Mouse (Mus musculus): ENCODE measurements around the gene Srgap2. TPM values are rescaled to one million over a fixed set of nuclear protein-coding genes. Genes with fewer than 3 reads are reported as not detected.
A peak's percentile ranks its signal among the peaks of the same experiment; 100 is the strongest.
"Not testable (repeated sequence)": the region's sequence is repeated elsewhere in the genome, so short reads cannot be mapped to it uniquely, and the experiment has no call there.

The Srgap2 gene
- total and polyA plus RNA-seq, 2 experiments from 2014 or later: 5.9 to 18.1 TPM

DNA sequence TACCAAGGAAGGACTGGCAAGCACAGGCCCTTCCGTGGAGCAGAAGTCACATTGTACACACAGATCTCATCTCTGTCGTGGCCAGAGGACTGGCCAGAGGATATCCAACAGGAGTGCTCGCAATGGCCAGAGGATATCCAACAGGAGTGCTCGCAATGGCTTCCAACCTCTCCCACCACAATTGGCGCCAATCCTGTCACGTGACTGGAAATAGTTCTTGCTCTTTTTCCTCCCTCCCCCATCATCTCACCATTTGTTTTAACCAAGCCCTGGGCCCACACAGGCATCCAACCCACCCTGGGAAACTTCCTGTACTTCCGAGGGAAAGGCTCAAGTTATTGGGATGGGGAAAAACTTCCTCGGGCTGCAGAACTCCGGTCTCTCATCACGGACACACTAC is 258.4 kb downstream of the Srgap2 start:
- H3K4me1 ChIP-seq (ENCODE audit: control insufficient read depth, insufficient read depth): no peaks in the 10 kb centered on the region
- H3K9me3 ChIP-seq (replicated peaks; ENCODE audit: control insufficient read depth, low read length): no peaks in the 10 kb centered on the region
- TF ChIP-seq CTCF (IDR thresholded peaks at IDR 0.05; ENCODE audit: low read depth) (no peak), EP300 (IDR thresholded peaks at IDR 0.05; ENCODE audit: low read depth) (no peak)
- ATAC-seq (ENCODE audit: insufficient read depth, low read depth) (no peak), DNase-seq (ENCODE audit: low spot score) (no peak)
- 0 out of 2 replicates have a peak, but pooled peaks cover 5% of the 10 kb centered on the region for H3K27me3 ChIP-seq (ENCODE audit: control insufficient read depth, insufficient read depth, low read length)
- no peak overlapping the region for H3K27ac ChIP-seq (ENCODE audit: low read depth)
- no peaks in the 10 kb centered on the region for H3K36me3 ChIP-seq (replicated peaks; ENCODE audit: control insufficient read depth, insufficient read depth, low read length)
- H3K9ac ChIP-seq (replicated peaks; ENCODE audit: low read depth, low read length): no peak overlapping the region
- H3K4me2 ChIP-seq (ENCODE audit: low read depth, low read length): no peak overlapping the region
- no peak overlapping the region for H3K4me3 ChIP-seq (ENCODE audit: low read depth, low read length)
- 67% methylated on average over 10 of the region's 10 CpGs for WGBS

DNA sequence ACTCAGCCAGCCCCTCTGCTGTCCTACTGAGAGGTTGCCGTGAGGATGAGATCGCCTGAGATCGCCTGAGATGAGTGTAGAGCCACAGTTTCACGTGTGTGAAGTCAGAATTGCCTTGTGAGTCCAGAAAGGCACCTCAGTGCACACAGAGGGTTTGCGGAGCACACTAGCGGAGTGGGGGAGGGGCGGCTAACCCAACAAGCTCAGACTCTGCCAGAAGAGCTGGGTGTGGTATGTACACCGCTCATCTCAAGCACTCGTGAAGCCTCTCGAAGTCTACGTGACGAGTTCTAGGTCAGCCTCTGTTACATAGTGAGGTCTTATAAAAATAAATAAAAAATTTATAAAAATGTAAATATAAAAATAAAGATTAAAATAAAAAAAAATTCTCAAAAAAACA is 263.2 kb downstream of the Srgap2 start:
- WGBS: 66% methylated on average over 12 of the region's 12 CpGs
- H3K4me1 ChIP-seq (ENCODE audit: control insufficient read depth, insufficient read depth): no peaks in the 10 kb centered on the region
- ATAC-seq (ENCODE audit: insufficient read depth, low read depth): no peak
- no peak overlapping the region for H3K4me2 ChIP-seq (ENCODE audit: low read depth, low read length)
- no peaks in the 10 kb centered on the region for H3K27me3 ChIP-seq (ENCODE audit: control insufficient read depth, insufficient read depth, low read length)
- H3K4me3 ChIP-seq (ENCODE audit: low read depth, low read length): no peak overlapping the region
- no peaks in the 10 kb centered on the region for H3K9me3 ChIP-seq (replicated peaks; ENCODE audit: control insufficient read depth, low read length)
- H3K36me3 ChIP-seq (replicated peaks; ENCODE audit: control insufficient read depth, insufficient read depth, low read length): no peaks in the 10 kb centered on the region
- no peak for DNase-seq (ENCODE audit: low spot score)
- TF ChIP-seq CTCF (IDR thresholded peaks at IDR 0.05; ENCODE audit: low read depth): no peak
- TF ChIP-seq EP300 (IDR thresholded peaks at IDR 0.05; ENCODE audit: low read depth): no peak
- no peak overlapping the region for H3K9ac ChIP-seq (replicated peaks; ENCODE audit: low read depth, low read length)
- no peak overlapping the region for H3K27ac ChIP-seq (ENCODE audit: low read depth)

DNA sequence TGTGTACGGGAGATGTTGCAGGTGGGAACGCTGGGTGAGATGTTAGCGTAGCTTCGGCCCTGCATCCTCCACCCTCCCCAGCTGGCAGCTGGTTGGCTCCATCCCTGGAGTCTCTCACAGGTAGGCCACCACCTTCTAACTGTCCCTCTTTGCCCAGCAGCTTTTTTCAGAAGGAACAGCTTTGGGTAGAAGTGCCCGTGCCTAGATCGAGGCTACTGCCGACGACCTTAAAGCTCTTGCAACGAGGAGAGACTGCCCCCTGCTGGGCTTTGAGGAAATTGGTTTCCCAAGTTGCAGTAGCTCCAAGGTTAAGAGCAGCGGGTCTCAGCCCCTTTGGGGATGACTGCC is 266.9 kb downstream of the Srgap2 start:
- H3K27me3 ChIP-seq (ENCODE audit: control insufficient read depth, insufficient read depth, low read length): no peaks in the 10 kb centered on the region
- H3K4me1 ChIP-seq (ENCODE audit: control insufficient read depth, insufficient read depth): no peaks in the 10 kb centered on the region
- 33% methylated on average over 10 of the region's 10 CpGs for WGBS
- no peak for ATAC-seq (ENCODE audit: insufficient read depth, low read depth)
- no peaks in the 10 kb centered on the region for H3K9me3 ChIP-seq (replicated peaks; ENCODE audit: control insufficient read depth, low read length)
- H3K27ac ChIP-seq (ENCODE audit: low read depth): no peak overlapping the region
- no peak overlapping the region for H3K9ac ChIP-seq (replicated peaks; ENCODE audit: low read depth, low read length)
- TF ChIP-seq CTCF (IDR thresholded peaks at IDR 0.05; ENCODE audit: low read depth) (peak; percentile 92), EP300 (IDR thresholded peaks at IDR 0.05; ENCODE audit: low read depth) (no peak)
- peak; percentile 64 for DNase-seq (ENCODE audit: low spot score)
- no peak overlapping the region for H3K4me2 ChIP-seq (ENCODE audit: low read depth, low read length)
- no peaks in the 10 kb centered on the region for H3K36me3 ChIP-seq (replicated peaks; ENCODE audit: control insufficient read depth, insufficient read depth, low read length)
- no peak overlapping the region for H3K4me3 ChIP-seq (ENCODE audit: low read depth, low read length)

DNA sequence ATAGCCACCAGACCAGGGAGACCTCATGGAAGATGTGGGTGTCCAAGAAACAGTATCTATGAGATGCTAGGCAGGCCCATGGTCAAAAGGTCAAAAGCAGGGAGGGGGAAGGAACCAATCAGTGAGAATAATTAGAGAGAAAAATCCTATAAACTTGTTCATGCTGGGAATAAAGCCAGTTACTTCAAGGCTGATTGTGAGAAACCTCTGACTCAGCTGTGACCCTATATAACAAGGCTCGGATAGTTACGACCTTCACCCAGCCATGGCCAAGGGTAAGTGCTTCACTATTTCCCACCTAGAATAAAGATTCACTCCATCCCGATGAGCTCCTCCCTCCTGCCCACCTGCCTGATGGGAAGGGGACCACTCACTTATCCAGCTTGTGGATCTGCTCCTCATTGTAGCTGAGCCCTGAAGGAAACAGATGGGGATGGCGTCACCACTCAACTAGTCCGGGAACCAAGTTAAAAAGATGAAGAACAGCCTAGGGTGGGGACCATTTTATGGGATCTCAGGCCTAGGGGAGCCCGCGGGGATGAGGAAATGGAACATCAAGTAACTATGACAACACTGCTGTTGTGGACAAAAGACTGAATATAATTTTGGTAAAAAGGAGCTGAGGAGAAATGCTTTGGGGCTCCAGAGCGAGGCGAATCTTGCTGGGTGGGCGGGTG is 267.4 kb downstream of the Srgap2 start:
- H3K36me3 ChIP-seq (replicated peaks; ENCODE audit: control insufficient read depth, insufficient read depth, low read length): no peaks in the 10 kb centered on the region
- H3K27ac ChIP-seq (ENCODE audit: low read depth): no peak overlapping the region
- H3K9me3 ChIP-seq (replicated peaks; ENCODE audit: control insufficient read depth, low read length): no peaks in the 10 kb centered on the region
- H3K4me3 ChIP-seq (ENCODE audit: low read depth, low read length): no peak overlapping the region
- WGBS: 70% methylated on average over 10 of the region's 10 CpGs
- H3K4me1 ChIP-seq (ENCODE audit: control insufficient read depth, insufficient read depth): no peaks in the 10 kb centered on the region
- no peak overlapping the region for H3K9ac ChIP-seq (replicated peaks; ENCODE audit: low read depth, low read length)
- H3K27me3 ChIP-seq (ENCODE audit: control insufficient read depth, insufficient read depth, low read length): no peaks in the 10 kb centered on the region
- DNase-seq (ENCODE audit: low spot score): no peak
- H3K4me2 ChIP-seq (ENCODE audit: low read depth, low read length): no peak overlapping the region
- TF ChIP-seq CTCF (IDR thresholded peaks at IDR 0.05; ENCODE audit: low read depth) (no peak), EP300 (IDR thresholded peaks at IDR 0.05; ENCODE audit: low read depth) (no peak)
- ATAC-seq (ENCODE audit: insufficient read depth, low read depth): no peak

DNA sequence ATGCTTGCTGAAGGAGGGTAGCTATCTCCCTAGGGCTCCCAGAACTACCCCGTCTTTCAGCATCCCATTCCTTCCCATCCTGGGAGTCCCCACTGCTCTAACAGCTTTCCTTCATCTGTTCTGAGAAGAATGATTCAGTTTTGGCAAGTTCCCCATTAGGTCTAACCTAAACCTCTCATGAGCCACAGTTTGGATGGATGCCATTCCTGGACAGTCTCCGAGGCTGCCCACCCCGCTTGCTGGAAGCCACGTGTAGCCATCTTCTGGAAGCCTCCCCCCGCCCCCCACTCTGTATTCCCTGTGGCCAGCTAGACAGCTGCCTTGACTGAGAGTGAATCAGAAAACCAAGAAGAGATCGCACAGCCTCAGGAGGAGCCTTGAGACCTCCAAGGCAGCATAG is 269.9 kb downstream of the Srgap2 start:
- TF ChIP-seq CTCF (IDR thresholded peaks at IDR 0.05; ENCODE audit: low read depth) (no peak), EP300 (IDR thresholded peaks at IDR 0.05; ENCODE audit: low read depth) (no peak)
- no peak for ATAC-seq (ENCODE audit: insufficient read depth, low read depth)
- H3K4me1 ChIP-seq (ENCODE audit: control insufficient read depth, insufficient read depth): no peaks in the 10 kb centered on the region
- no peaks in the 10 kb centered on the region for H3K9me3 ChIP-seq (replicated peaks; ENCODE audit: control insufficient read depth, low read length)
- H3K4me3 ChIP-seq (ENCODE audit: low read depth, low read length): no peak overlapping the region
- H3K27me3 ChIP-seq (ENCODE audit: control insufficient read depth, insufficient read depth, low read length): no peaks in the 10 kb centered on the region
- 81% methylated on average over 6 of the region's 6 CpGs for WGBS
- no peak overlapping the region for H3K27ac ChIP-seq (ENCODE audit: low read depth)
- no peak for DNase-seq (ENCODE audit: low spot score)
- no peak overlapping the region for H3K9ac ChIP-seq (replicated peaks; ENCODE audit: low read depth, low read length)
- H3K36me3 ChIP-seq (replicated peaks; ENCODE audit: control insufficient read depth, insufficient read depth, low read length): no peaks in the 10 kb centered on the region
- no peak overlapping the region for H3K4me2 ChIP-seq (ENCODE audit: low read depth, low read length)

DNA sequence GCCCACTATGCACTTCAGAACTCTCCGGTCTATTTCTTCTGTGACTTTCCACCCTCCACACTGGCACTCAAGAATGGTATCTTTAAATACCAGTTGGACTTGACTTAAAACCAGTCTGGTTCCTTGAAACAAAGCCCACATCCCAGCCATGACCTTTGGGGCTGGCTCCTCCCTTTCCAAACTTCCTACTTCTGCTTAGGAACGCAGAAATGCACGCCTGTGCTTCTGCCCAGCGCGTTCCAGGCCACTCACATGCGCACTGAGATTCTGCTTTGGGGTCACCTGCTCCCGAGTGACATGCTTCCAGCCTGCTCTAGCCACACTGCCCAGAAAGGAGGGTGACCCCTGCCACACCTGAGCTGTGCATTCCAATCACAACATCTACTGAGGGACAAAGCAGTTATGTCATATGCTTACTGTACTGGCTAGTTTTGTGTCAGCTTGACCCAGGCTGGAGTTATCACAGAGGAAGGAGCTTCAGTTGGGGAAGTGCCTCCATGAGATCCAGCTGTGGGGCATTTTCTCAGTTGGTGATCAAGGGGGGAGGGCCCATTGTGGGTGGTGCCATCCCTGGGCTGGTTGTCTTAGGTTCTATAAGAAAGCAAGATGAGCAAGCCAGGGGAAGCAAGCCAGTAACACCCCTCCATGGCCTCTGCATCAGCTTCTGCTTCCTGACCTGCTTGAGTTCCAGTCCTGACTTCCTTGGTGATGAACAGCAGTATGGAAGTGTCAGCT is 274.5 kb downstream of the Srgap2 start:
- not testable (repeated sequence) for H3K9ac ChIP-seq (replicated peaks; ENCODE audit: low read depth, low read length); DNase-seq (ENCODE audit: low spot score); H3K36me3 ChIP-seq (replicated peaks; ENCODE audit: control insufficient read depth, insufficient read depth, low read length); ATAC-seq (ENCODE audit: insufficient read depth, low read depth); H3K4me1 ChIP-seq (ENCODE audit: control insufficient read depth, insufficient read depth); H3K4me3 ChIP-seq (ENCODE audit: low read depth, low read length); H3K27me3 ChIP-seq (ENCODE audit: control insufficient read depth, insufficient read depth, low read length); H3K9me3 ChIP-seq (replicated peaks; ENCODE audit: control insufficient read depth, low read length); H3K4me2 ChIP-seq (ENCODE audit: low read depth, low read length); H3K27ac ChIP-seq (ENCODE audit: low read depth)
- 71% methylated on average over 7 of the region's 7 CpGs for WGBS
